Mouse (Mus musculus): ENCODE data around the gene Slc16a11. TPM values are rescaled to one million over a fixed set of nuclear protein-coding genes. Genes with fewer than 3 reads are reported as not detected.

Gene Slc16a11
- total RNA-seq, 2 experiments from 2014 or later = 27.2 to 36.8 TPM

DNA sequence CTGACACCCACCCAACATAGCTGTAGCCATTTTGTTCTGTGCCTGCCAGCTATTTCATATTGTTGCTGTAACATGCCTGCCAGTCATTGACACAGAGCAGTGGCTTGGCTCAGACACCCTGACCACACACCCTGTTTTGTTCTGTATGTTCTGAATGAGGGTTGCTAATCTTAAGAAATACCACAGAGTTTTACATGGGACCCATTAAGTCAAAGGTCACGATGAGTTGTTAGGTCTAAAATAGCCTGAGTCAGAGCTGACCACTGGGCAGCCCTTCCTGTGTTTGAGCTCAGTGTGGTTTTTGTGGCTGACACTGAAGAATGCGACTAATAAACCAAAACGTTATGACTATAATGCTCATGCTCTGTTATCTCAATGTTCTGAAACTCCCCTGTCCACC is 14.2 kb upstream of the Slc16a11 start:
- intact Hi-C loops (cut with DNase I) = no loop called here
- DNase-seq (ENCODE audit: low spot score in 2 of 2) = no peak

- DNase-seq (ENCODE audit: low spot score in 2 of 2) = no peak
- intact Hi-C loops (cut with DNase I) = no loop called here
Measured at GRCm38 (mm10) chr11:70199107-70199506, 13.4 kb upstream of the Slc16a11 start.

DNA sequence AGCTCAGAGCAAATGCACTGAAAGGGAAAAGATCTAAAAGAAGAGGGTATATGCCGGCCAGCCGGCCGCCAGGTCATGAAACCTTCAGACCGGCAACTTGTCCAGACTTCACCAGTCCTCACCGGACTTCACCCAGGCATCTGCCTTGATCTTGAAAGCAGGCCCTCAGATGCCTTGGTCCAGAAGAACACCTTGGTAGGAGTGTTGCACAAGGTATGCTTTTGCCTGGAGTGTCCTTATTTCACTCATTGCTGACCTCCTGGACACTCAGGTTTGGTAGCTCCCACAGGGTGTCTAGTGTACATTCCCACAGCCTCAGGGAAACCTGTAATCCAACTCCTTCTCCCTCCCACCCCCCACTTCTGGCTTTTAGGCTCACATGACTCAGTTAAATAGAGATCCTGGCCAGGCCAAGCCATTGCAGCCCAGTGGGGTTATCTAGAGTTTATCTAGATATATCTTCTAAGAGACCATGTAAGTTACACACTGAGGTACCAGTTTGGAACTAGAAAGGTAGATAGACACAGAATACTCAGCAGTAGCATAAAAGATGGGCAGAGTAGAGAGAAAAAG is 12.4 kb upstream of the Slc16a11 start:
- no peak for DNase-seq (ENCODE audit: low spot score in 2 of 2)
- intact Hi-C loops (cut with DNase I) = no loop called here

GRCm38 (mm10) chr11:70201691-70202090 is 10.9 kb upstream of the Slc16a11 start:
- DNase-seq (ENCODE audit: low spot score in 2 of 2) = peak; percentile 78 to 89
- intact Hi-C loops (cut with DNase I) = loop anchor here (1.0 kb wide), 1 partner anchor 127 kb away; no protein-coding TSS in a partner anchor

GRCm38 (mm10) chr11:70206801-70207200 is 5.8 kb upstream of the Slc16a11 start:
- DNase-seq (ENCODE audit: low spot score in 2 of 2) = no peak
- intact Hi-C loops (cut with DNase I) = no loop called here

- no peak for DNase-seq (ENCODE audit: low spot score in 2 of 2)
- intact Hi-C loops (cut with DNase I) = no loop called here
Measured at GRCm38 (mm10) chr11:70207283-70207682, 5.3 kb upstream of the Slc16a11 start.

GRCm38 (mm10) chr11:70208778-70209388 is 3.7 kb upstream of the Slc16a11 start:
- DNase-seq (ENCODE audit: low spot score in 2 of 2) = no peak
- intact Hi-C loops (cut with DNase I) = no loop called here

DNA sequence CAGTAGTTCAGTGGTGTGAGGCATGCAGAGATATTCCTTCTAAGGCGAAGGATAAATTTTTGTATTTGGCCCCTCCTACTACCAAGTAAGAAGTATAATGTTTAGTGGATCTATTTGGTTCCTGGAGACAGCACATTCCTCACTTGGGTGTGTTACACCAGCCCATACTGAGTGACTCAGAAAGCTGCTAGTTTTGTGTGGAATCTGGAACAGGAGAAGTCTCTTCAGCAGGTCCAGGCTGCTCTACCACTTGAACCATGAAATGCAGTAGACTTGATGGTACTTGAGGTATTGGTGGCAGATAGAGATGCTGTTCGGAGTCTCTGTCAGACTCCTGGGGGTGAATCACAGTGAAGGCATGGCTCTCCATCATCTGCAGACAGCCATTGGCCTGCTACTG is 1.9 kb upstream of the Slc16a11 start:
- intact Hi-C loops (cut with DNase I) = loop anchor here (5.0 kb wide), 2 partner anchors 153 to 278 kb away; no protein-coding TSS in a partner anchor
- DNase-seq (ENCODE audit: low spot score in 2 of 2) = no peak

DNA sequence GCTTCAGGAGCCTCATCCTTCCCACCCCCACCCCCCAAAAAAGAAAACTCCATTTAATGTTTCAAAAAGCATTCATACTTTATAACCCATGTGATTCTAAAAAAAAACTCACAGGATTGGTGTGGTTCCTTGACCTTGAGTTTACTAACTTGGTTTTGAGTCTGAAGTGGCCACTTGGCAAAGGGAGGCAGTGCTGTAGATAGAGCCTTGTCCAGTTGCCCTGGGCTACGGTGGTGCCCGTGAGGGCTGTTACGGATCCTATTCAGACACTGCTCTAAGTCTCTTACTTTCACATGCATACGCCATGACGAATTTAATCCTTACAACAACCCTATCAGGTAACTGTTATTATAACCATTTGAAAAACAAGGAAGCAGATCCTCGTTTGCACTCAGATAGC is 580 bp upstream of the Slc16a11 start:
- no peak for DNase-seq (ENCODE audit: low spot score in 2 of 2)
- intact Hi-C loops (cut with DNase I) = loop anchor here (5.0 kb wide), 2 partner anchors 155 to 280 kb away; no protein-coding TSS in a partner anchor

DNA sequence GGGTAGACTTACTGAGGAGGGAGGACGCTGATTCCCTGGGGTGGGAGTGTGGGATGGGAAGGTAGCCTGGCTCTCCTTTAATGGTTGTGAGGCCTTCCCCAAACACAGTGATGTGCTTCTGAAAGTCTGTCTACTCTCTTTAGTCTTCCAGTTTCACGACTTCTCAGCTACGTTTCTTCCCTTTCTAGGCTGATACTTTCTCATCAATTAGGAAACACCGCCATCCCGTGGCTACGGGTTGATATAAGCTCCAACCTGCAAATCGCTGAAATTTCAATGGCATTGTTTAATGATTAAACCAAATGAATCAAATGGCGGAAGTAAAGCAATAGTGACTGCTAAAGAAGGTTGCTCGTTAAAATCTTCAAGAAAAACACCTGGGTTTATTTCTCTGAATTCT is 344 bp downstream of the Slc16a11 start:
- intact Hi-C loops (cut with DNase I) = loop anchor here (5.0 kb wide), 2 partner anchors 156 to 281 kb away; no protein-coding TSS in a partner anchor
- peak; percentile 74 to 79 for DNase-seq (ENCODE audit: low spot score in 2 of 2)

DNA sequence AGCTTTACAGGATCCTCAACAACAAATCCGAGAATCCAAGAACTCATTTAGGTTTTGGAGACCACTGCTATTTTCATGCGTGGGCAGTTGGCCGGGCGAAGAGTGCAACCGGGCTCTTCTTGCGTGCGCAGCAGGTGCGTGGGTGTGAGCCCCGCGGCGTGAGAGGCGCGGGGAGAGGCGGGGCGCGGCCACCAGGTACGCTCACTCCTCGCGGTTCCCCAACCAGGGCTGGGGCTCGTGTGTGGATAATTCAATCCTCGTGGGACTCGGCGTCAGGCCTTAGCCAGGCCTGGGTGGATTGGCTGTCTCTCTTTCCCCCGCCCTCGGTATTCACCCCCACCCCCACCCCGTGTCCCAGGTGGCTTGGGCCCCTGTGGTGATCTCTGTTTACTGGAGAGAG is 1.2 kb downstream of the Slc16a11 start:
- DNase-seq (ENCODE audit: low spot score in 2 of 2) = peak in 1 of 2 experiments; percentile 70
- intact Hi-C loops (cut with DNase I) = loop anchor here (5.0 kb wide), 2 partner anchors 156 to 281 kb away; no protein-coding TSS in a partner anchor

DNA sequence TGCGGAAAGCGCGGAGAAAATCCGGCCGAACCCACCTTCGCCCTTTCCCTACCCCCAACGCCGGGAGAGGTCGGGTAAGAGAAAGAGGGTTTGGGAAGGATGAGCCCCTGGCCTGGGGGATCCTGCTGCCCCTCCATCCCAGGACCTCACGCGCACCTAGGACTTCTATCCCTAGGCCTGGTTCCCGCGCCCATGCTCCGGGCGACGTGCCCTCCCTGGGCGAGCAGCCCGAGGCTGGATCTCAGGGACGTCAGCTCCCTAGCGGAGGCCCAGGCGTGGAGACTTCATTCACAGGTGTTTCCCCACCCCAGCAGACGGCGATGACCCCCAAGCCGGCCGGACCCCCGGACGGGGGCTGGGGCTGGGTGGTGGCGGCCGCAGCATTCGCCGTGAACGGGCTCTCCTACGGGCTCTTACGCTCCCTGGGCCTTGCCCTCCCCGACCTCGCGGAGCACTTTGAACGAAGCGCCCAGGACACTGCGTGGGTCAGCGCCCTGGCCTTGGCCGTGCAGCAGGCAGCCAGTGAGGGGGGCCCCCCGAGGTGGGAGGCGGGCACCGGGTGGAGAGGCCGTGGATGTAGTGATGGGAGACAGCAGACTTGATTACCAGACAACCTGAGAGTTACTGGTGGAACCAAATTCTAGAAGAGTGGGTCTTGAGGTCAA is 1.8 kb downstream of the Slc16a11 start:
- intact Hi-C loops (cut with DNase I) = loop anchor here (5.0 kb wide), 2 partner anchors 157 to 282 kb away; no protein-coding TSS in a partner anchor
- no peak for DNase-seq (ENCODE audit: low spot score in 2 of 2)

- DNase-seq (ENCODE audit: low spot score in 2 of 2) = no peak
- intact Hi-C loops (cut with DNase I) = loop anchor here (5.0 kb wide), 2 partner anchors 158 to 283 kb away; no protein-coding TSS in a partner anchor
Measured at GRCm38 (mm10) chr11:70214856-70215209, 2.3 kb downstream of the Slc16a11 start.

DNA sequence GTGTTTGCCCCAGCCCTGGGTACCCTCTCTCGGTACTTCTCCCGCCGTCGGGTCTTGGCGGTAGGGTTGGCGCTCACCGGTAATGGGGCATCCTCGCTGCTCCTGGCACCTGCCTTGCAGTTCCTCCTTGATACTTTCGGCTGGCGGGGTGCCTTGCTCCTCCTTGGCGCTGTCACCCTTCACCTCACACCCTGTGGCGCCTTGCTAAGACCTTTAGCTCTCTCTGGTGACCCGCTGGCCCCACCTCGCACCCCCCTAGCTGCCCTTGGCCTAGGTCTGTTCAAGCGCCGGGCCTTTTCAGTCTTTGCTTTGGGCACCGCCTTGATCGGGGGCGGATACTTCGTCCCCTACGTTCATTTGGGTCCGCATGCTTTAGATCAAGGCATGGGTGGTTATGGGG is 2.7 kb downstream of the Slc16a11 start:
- no peak for DNase-seq (ENCODE audit: low spot score in 2 of 2)
- intact Hi-C loops (cut with DNase I) = no loop called here

GRCm38 (mm10) chr11:70216103-70216502 is 3.6 kb downstream of the Slc16a11 start:
- DNase-seq (ENCODE audit: low spot score in 2 of 2) = no peak
- intact Hi-C loops (cut with DNase I) = no loop called here

DNA sequence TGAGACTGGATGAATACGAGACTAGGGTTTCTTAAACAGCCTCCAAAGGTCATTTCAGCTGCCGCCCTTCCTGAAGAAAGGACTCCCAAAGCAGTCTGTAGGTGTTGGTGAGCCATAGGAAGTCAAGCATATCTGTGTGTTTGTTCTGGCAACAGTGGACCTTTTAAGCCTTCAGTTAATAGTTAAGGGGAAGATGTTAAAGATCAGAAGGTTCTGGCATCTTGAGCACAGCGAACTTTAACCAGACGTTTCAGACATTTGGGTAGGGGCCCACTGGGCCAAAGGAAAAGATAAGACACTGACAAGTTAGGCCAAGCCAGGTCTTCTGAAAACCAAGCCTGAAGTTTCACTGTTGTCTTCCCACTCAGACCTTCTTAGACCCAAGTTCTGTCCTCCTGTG is 5.5 kb downstream of the Slc16a11 start:
- no peak for DNase-seq (ENCODE audit: low spot score in 2 of 2)
- intact Hi-C loops (cut with DNase I) = no loop called here

GRCm38 (mm10) chr11:70218741-70219470 is 6.4 kb downstream of the Slc16a11 start:
- intact Hi-C loops (cut with DNase I) = no loop called here
- DNase-seq (ENCODE audit: low spot score in 2 of 2) = no peak

GRCm38 (mm10) chr11:70219873-70220272 is 7.3 kb downstream of the Slc16a11 start:
- intact Hi-C loops (cut with DNase I) = no loop called here
- no peak for DNase-seq (ENCODE audit: low spot score in 2 of 2)

GRCm38 (mm10) chr11:70220323-70220722 is 7.8 kb downstream of the Slc16a11 start:
- intact Hi-C loops (cut with DNase I) = no loop called here
- no peak for DNase-seq (ENCODE audit: low spot score in 2 of 2)
